Mouse (Mus musculus) bone marrow macrophage, adult 2 months (primary cell): ENCODE results near the gene Bola2.

Experiments
- CTCF ChIP-seq: IDR thresholded peaks from 2 replicates; pipeline ENCODE4 v1.5.1; 2012; ENCODE audit warnings: low read depth, mild to moderate bottlenecking, low read length, moderate library complexity
- POLR2A ChIP-seq: IDR thresholded peaks from 2 replicates; pipeline ENCODE4 v1.6.1; 2012; ENCODE audit warnings: mild to moderate bottlenecking, low read depth, low read length, borderline replicate concordance

DNA sequence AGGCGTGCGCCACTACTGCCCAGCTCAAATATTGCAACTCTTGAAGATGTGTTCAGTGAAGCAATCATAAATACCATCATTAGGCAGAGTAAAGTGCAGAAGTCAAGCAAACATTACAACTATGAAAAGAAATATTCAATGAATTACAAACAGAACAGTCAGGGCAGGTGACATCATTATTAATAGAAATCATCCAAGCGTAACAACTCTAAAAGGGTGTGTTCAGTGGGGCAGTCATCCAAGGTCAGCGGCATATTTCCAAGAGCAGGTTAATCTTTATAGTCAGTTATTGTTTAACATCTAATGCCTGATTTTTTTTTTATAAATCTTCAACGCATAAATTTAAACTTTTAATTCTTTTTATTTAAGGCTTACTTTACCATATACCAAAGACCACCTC is 14.0 kb upstream of the Bola2 start:
- no peak for TF ChIP-seq CTCF
- no peak for TF ChIP-seq POLR2A
